Mouse (Mus musculus) bone marrow macrophage, adult 2 months (primary cell): ENCODE results near the gene Crhr1. TPM values are rescaled to one million over a fixed set of nuclear protein-coding genes. Genes with fewer than 3 reads are reported as not detected.

Experiments used
- H3K27ac ChIP-seq: 2 replicates; pipeline ENCODE4 v1.5.1; 2012; ENCODE audit warnings: low read depth, low read length; ENCODE audit not compliant: insufficient read depth
- H3K4me1 ChIP-seq: 2 replicates; pipeline ENCODE4 v1.6.1; 2012; ENCODE audit warnings: low read length; ENCODE audit not compliant: control insufficient read depth, insufficient read depth
- H3K4me3 ChIP-seq: 2 replicates; pipeline ENCODE4 v1.5.1; 2012; ENCODE audit warnings: mild to moderate bottlenecking, low read length, moderate library complexity; ENCODE audit not compliant: insufficient read depth
- CTCF ChIP-seq: IDR thresholded peaks from 2 replicates; pipeline ENCODE4 v1.5.1; 2012; ENCODE audit warnings: low read depth, mild to moderate bottlenecking, low read length, moderate library complexity
- POLR2A ChIP-seq: IDR thresholded peaks from 2 replicates; pipeline ENCODE4 v1.6.1; 2012; ENCODE audit warnings: mild to moderate bottlenecking, low read depth, low read length, borderline replicate concordance
- polyA plus RNA-seq: library from polyadenylated mRNA; stranded (reverse); fragments of >200 nt; gene quantifications from 2 replicates; pipeline ENCODE4 v1.2.4, GENCODE M21; 2012; ENCODE audit not compliant: missing spikeins, insufficient read depth, insufficient read length

The Crhr1 gene
- polyA plus RNA-seq, 1 experiment: not detected

- no peak for TF ChIP-seq CTCF
- TF ChIP-seq POLR2A: no peak
- no peaks in the 10 kb centered on the region for H3K4me1 ChIP-seq
- no peak overlapping the region for H3K4me3 ChIP-seq
- H3K27ac ChIP-seq: no peak overlapping the region
These were observed 1.7 kb upstream of the Crhr1 start for GRCm38 (mm10) chr11:104130721-104131647.

GRCm38 (mm10) chr11:104131756-104132155 lies 899 bp upstream of the Crhr1 start:
- Histone ChIP-seq H3K27ac (no peak overlapping the region), H3K4me1 (no peaks in the 10 kb centered on the region), H3K4me3 (no peak overlapping the region)
- TF ChIP-seq CTCF (peak; percentile 36; the same call in 1 of the 2 replicates), POLR2A (no peak)

- TF ChIP-seq POLR2A (no peak), CTCF (no peak)
- no peak overlapping the region for H3K4me3 ChIP-seq
- no peak overlapping the region for H3K27ac ChIP-seq
- no peaks in the 10 kb centered on the region for H3K4me1 ChIP-seq
These were observed 858 bp downstream of the Crhr1 start for GRCm38 (mm10) chr11:104133442-104133983.

GRCm38 (mm10) chr11:104138976-104139375 lies 6.3 kb downstream of the Crhr1 start:
- Histone ChIP-seq H3K4me1 (no peaks in the 10 kb centered on the region), H3K27ac (no peak overlapping the region), H3K4me3 (no peak overlapping the region)
- no peak for TF ChIP-seq CTCF
- no peak for TF ChIP-seq POLR2A

- no peak overlapping the region for H3K4me3 ChIP-seq
- no peak overlapping the region for H3K27ac ChIP-seq
- TF ChIP-seq CTCF (no peak), POLR2A (no peak)
- no peaks in the 10 kb centered on the region for H3K4me1 ChIP-seq
These were observed 12.3 kb downstream of the Crhr1 start for GRCm38 (mm10) chr11:104144930-104145329.

GRCm38 (mm10) chr11:104148787-104149186 lies 16.1 kb downstream of the Crhr1 start:
- TF ChIP-seq CTCF: no peak
- no peak for TF ChIP-seq POLR2A

GRCm38 (mm10) chr11:104150911-104151310 lies 18.3 kb downstream of the Crhr1 start:
- H3K27ac ChIP-seq: no peak overlapping the region
- TF ChIP-seq POLR2A: no peak
- no peak for TF ChIP-seq CTCF
- H3K4me3 ChIP-seq: no peak overlapping the region
- peaks cover 2% of the 10 kb centered on the region; the same call in 1 of the 2 replicates for H3K4me1 ChIP-seq

More at GRCm38 (mm10) chr11:104148787-104149186, 16.1 kb downstream of the Crhr1 start:
- Histone ChIP-seq H3K4me1 (peaks cover 2% of the 10 kb centered on the region; the same call in 1 of the 2 replicates), H3K4me3 (no peak overlapping the region), H3K27ac (no peak overlapping the region)

- H3K4me3 ChIP-seq: no peak overlapping the region
- TF ChIP-seq CTCF (no peak), POLR2A (no peak)
- H3K4me1 ChIP-seq: peaks cover 2% of the 10 kb centered on the region; the same call in 1 of the 2 replicates
- H3K27ac ChIP-seq: no peak overlapping the region
These were observed 21.7 kb downstream of the Crhr1 start for GRCm38 (mm10) chr11:104154332-104154731.

- TF ChIP-seq POLR2A (no peak), CTCF (no peak)
- Histone ChIP-seq H3K27ac (no peak overlapping the region), H3K4me3 (no peak overlapping the region), H3K4me1 (peaks cover 2% of the 10 kb centered on the region; the same call in 1 of the 2 replicates)
These were observed 22.4 kb downstream of the Crhr1 start for GRCm38 (mm10) chr11:104154820-104155635.
